Mouse (Mus musculus) left cerebral cortex, adult 8-10 months (tissue): ENCODE results near the gene Dpp6. TPM values are rescaled to one million over a fixed set of nuclear protein-coding genes. Genes with fewer than 3 reads are reported as not detected.

Experiments
- DNase-seq, 2 experiments: peaks; one replicate each; pipeline ENCODE4 v3.0.0; 2022; ENCODE audit warnings: low spot score in 2 of 2
- total RNA-seq, 4 experiments: library from RNA; stranded (reverse); gene quantifications; 2 replicates each; pipeline ENCODE4 v1.2.4; 2022

The Dpp6 gene
- total RNA-seq, 4 experiments from 2014 or later = 164 to 183 (median 169) TPM

DNA sequence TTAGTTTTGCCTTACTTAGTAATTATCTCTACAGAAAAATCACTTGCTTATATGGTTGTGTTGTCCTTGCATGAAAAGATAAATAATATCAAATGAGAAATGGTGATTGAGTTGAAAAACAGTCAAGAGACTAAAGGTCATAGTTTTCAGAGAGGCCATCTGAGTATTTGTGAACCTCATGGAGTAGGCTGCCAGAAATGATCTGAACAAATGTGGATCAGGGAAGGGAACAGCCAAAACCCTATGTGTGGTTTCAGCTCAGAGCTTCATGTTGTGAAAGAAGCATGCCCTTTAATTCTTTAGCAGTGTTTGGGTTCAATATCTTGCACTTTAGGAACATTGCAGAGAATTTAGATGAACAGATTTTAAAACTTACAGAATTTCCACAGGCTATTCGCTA lies 458.9 kb downstream of the Dpp6 start:
- no peak for DNase-seq

DNA sequence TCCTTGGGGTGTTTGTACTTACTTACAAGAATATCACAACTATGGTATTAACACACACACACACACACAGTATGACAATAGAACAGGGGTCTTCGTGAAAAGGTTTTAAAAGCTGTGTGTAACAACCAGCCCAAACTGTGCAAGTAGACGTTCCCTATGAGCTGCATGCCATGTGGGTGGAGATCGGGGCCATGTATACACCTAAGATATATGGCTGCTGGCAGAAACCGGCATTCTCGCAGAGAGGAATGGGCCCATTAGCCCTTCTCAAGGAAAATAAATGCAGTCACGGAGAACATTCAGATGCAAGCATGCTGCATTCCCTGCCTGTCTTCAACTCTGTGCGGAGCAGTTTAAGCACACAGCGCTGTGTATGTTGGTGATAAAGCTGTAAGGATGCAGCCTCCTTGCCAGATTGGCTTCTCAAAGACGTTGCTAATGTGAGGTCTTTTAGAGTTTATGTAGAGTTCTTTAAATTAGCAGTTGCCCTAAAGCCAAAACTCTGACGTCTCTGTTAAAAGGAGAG lies 461.2 kb downstream of the Dpp6 start:
- no peak for DNase-seq

DNA sequence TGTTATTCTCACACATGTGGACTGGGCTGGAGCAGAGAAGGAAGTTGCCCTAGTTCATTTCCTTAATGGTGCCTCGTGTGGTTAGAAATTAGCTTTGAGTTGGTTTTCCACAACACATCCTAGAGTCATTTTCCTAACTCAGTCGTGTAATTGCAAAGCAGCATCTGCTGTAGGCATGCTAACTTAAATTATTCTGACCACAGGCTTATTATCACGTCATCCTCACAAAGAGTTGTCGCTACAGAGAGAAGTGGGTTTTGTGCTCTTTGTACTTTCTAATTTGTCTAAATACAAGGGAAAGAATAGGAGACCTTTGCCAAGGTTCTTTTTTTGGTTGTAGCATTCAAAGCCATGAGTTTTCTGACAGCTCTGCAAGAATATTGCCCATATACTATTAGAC lies 469.9 kb downstream of the Dpp6 start:
- no peak for DNase-seq

- no peak for DNase-seq
Observed at GRCm38 (mm10) chr5:27291378-27291777, 474.4 kb downstream of the Dpp6 start.

DNA sequence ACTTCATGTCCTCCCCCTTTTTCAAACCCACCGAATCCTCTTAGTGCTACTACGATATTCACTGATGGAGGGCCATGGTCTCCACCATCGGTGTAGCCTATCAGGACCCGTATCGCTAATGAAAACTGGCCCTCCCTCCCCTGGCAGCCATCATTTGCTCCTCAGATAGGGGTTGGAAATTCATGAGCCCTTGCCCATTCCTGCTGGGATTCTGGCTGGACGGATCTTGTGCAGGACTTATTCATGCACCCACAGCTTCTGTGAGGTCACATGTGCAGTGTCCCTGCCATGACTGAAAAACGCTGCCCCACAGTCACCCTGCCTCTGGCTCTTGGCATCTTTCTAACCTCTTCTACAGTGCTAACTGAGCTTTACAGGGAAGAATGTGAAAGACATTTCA lies 475.2 kb downstream of the Dpp6 start:
- DNase-seq = no peak

- no peak for DNase-seq
Observed at GRCm38 (mm10) chr5:27304115-27304514, 487.1 kb downstream of the Dpp6 start.

DNA sequence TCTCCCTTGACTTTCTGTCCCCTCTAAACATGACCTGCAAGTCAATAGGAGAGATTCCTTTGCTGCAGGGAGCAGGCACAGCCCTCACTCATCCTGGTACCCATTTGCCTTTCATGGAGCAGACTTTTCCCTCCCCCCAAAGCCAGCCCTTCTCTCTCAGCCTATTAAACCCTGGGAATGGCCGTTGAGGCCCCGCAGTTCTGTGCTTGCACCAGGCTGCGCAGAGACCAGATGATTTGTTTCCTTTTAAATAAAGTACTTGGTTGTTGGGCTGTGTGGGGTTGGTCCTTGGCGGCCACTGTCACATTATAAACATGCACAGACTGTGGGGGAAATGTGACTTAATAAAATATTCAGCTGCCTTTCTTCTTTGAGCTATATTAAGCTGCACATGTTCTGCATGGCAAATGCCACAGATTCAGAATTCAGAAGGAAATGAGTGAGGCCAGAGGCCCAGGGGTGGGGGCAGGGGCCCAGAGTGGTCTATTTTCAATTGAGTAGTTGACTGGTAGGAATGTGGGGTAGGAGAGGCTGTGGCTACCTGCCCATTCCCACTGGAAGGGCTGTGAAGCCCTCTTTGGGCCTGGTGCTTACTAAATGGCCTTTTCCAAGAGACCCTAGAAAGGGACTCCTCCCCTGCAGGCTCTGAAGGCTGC lies 489.6 kb downstream of the Dpp6 start:
- no peak for DNase-seq

DNA sequence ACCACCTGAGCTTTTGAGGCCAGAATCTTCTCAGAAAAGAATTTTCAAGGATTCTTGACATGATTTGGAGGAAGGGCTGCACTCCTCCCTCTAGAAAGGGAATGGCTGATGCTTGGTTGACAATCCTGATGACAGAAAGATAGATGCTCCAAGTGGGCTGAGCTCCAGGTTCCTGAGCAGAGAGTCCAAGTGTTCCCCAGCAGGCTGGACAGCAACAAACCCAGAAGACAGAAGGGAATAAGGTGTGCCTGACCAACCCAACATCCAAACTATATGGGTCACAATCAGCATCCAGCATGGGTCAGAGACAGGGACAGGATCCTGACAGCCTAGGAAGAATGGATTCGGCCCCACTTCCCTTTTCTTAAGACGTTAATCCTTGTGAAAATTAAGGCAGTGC lies 493.2 kb downstream of the Dpp6 start:
- no peak for DNase-seq

GRCm38 (mm10) chr5:27316674-27317073 lies 499.7 kb downstream of the Dpp6 start:
- DNase-seq = no peak

DNA sequence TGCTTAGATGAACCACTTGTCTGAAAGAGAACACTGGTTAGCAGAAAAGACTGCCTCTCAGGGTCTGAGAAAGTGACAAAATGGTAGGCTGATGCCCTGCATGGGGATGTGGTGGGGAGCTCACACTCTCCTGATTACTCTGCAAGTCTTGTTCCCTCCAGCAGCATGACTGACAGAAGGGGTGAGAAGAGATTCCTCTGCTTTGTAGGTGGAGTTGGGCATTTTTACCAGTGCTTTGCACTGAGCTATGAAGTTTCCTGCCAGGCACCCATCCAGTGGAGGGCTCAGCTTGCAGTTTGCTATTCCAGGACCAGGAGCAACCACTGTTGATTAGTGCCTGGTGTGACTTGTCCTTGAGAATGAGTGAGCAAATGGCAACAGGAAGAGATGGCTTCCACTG lies 500.3 kb downstream of the Dpp6 start:
- DNase-seq = no peak

GRCm38 (mm10) chr5:27317832-27318231 lies 500.8 kb downstream of the Dpp6 start:
- no peak for DNase-seq

- no peak for DNase-seq
Observed at GRCm38 (mm10) chr5:27319731-27320130, 502.7 kb downstream of the Dpp6 start.

DNA sequence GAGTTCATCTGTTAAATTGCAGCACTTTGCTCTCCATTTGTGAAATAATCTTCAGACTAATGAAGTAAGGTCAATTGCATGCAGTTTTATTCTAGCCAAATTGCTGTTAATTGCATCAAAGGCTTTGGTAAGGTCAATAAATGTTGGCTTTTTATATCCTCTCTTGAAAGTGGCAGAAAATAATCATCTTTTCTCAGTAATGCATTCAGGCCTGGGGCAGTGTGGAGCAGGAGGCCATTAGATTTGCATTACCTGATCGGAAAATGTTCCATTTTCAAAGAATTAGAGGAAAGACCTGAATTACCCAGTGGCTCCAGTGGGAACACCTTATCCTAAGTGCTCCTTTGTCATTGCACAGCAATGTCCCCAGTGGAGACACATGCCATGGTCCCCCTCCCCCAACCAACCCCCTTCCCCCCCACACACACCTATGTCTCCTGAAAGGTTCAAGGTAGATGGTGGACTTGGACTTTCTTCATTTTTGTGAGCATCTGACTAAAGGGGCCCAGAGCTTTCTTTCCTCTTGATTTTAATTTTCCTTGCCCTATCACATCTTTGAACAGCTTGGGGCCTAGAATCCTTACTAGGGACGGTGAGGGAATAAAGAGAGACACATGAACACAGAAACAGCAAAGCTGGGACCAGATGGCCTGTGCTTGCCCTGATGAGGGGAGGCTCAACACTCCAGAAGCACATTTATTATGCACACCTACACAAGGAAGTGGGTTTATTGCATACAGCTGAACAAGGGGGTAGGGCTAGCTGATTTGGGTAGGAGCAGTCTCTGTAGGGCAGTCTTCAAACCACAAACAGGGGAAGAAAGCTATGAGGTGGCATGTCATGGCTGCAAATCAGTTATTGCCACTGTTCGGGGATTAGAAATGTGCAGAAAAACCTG lies 506.1 kb downstream of the Dpp6 start:
- peak in 1 of 2 experiments; percentile 18 for DNase-seq

DNA sequence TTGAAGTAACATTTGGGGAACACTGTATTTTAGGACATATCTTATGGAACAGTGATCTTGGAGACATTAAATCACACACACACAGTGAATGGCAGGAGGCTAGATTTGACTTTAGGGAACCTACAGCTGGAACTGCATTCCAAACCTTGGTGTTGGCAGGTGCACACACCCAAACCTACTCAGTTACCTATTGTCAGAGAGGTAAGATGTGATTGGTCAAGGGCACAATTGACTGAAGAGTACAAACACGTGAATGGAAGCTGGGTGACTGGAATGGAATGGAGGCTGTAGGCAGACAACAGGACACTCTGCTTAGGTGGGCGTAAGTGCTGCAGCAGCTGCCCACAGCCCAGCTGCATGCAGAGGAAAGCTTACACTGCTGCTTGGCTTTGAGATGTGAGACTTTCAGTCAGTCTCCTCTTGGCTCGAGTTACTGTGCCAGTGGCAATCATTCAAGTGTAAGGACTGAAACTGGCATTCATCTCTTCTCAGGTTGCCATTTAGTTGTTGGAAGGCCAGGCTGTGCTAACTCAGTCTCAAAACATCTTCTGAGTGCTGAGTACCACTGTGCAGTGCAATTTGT lies 507.4 kb downstream of the Dpp6 start:
- DNase-seq = peak in 1 of 2 experiments; percentile 67

DNA sequence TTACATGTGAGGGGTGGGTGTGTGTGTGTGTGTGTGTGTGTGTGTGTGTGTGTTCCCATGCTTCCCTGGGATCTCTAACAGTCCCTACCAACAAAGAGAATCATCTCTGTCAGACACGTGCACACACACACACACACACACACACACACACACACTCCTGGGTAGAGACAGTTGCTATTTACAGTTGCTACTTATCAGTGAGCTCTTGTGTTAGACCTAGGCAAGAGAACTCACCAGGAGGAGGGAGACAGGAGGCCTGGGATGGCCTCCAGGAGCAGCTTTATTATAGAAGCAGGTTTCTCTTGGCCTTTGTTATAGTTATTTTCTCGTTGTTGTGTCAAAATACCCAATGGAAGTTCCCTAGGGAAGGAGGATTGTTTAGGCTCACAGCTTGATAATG lies 519.7 kb downstream of the Dpp6 start:
- no peak for DNase-seq

DNA sequence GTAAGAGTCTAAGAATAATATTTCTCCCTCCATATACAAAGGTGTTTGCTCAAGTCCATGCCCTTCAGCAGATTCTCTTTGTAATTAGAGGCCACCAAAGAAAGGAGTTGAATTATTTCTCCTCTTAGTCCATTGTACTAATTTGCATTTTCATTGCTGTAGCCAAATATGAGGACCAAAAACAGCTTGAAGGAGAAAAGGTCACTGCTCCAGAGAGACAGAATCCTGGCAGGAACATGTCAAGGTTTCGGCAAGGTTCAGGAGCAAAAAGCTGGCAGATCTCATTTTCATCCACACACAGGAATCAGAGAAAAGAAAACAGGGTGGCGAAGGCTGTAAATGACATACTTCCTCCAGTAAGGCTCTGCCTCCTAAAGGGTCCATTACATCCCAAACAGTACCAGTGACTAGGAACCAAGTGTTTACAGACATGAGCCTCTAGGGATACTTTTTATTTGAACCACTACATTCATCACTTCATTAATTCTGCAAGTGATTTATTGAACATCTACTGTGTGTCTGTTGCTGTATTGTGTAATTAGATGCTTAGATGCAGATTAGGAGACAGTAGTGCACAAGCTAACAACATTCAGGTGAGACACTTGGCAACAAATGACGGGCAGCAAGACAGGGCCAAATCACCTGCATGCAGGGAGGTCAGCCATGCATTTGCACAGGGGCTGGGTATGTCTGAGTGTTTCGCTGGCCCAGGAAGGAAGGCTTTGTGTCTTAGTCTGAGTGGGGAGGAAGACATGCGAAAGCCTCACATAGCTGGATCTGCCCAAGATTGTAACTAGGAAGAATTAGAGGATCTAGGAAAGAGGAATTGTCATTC lies 522.4 kb downstream of the Dpp6 start:
- no peak for DNase-seq

GRCm38 (mm10) chr5:27342276-27342675 lies 525.3 kb downstream of the Dpp6 start:
- no peak for DNase-seq

GRCm38 (mm10) chr5:27343626-27344025 lies 526.6 kb downstream of the Dpp6 start:
- no peak for DNase-seq

DNA sequence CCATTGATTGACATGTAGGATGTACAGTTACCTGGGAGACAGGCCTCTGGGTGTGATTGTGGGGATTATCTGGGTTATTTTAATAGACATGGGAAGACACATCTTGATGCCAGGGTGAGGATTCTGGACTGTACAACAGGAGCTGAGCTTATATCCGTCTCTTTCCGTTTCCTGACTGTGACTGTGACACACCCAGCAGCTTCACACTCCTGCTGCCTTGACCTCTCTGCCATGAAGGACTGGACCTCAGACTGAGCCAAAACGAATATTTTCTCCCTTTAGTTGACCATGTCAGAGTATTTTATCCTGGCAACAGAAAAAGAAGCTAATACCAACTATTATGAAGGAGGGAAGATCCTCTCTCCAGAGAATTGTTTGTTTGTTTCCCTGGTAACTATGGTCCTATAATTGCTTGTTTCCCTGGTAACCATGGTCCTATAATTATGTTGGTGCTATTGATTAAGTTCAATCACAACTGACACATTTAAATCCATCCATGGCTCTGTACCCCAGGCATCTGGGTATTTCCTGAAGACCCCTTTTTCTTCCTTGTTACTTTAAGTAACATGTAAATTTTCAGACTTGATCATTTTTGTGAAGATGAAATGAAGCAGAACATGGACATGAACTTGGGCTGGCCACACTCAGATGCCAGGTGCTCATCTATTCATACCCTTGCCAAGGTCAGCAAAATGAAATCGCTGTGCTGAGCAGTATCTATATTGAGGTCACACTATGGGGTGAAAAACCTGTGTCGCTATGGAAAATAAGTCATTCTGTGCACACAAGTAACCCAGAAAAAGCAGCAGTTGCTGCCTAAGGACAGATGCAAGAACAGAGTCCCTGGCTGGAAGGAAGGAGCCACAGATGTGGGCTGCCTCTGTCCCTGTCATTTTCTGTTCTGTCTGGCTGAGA lies 531.4 kb downstream of the Dpp6 start:
- no peak for DNase-seq

- no peak for DNase-seq
Observed at GRCm38 (mm10) chr5:27357630-27358029, 540.6 kb downstream of the Dpp6 start.
